Mouse (Mus musculus) heart, adult 11 months (tissue): ENCODE measurements around the gene Rps16.
"Not testable (repeated sequence)": the region's sequence is repeated elsewhere in the genome, so short reads cannot be mapped to it uniquely, and the experiment has no call there.

Experiments
- DNase-seq: peaks from one replicate; pipeline ENCODE4 v3.0.0; 2022

The Rps16 gene

GRCm38 (mm10) chr7:28374647-28375046 is 24.2 kb downstream of the Rps16 start:
- DNase-seq: peak; percentile 90

- peak; percentile 100 for DNase-seq
These were observed 24.9 kb downstream of the Rps16 start for GRCm38 (mm10) chr7:28375176-28375921.

GRCm38 (mm10) chr7:28376011-28376771 is 25.7 kb downstream of the Rps16 start:
- peak; percentile 100 for DNase-seq

GRCm38 (mm10) chr7:28377190-28378065 is 27.0 kb downstream of the Rps16 start:
- peak; percentile 97 for DNase-seq

- DNase-seq: peak; percentile 98
These were observed 27.7 kb downstream of the Rps16 start for GRCm38 (mm10) chr7:28378066-28378690.

GRCm38 (mm10) chr7:28378769-28379651 is 28.6 kb downstream of the Rps16 start:
- peak; percentile 100 for DNase-seq

- DNase-seq: no peak
These were observed 30.0 kb downstream of the Rps16 start, which contains the start of gene Zfp36 for GRCm38 (mm10) chr7:28380237-28381016. TSS of gene Zfp36 (minus strand) at chr7:28380253.

- DNase-seq: peak; percentile 99
These were observed 30.8 kb downstream of the Rps16 start for GRCm38 (mm10) chr7:28381017-28381790.

- peak; percentile 100 for DNase-seq
These were observed 31.5 kb downstream of the Rps16 start for GRCm38 (mm10) chr7:28381938-28382337.

- DNase-seq: no peak
These were observed 32.0 kb downstream of the Rps16 start for GRCm38 (mm10) chr7:28382347-28382951.

- peak; percentile 98 for DNase-seq
These were observed 32.5 kb downstream of the Rps16 start for GRCm38 (mm10) chr7:28382981-28383396.

GRCm38 (mm10) chr7:28383606-28384005 is 33.2 kb downstream of the Rps16 start:
- no peak for DNase-seq

- no peak for DNase-seq
These were observed 33.7 kb downstream of the Rps16 start for GRCm38 (mm10) chr7:28384162-28384561.

- no peak for DNase-seq
These were observed 34.7 kb downstream of the Rps16 start for GRCm38 (mm10) chr7:28385196-28385595.

GRCm38 (mm10) chr7:28386007-28386406 is 35.6 kb downstream of the Rps16 start:
- DNase-seq: peak; percentile 99

- peak; percentile 98 for DNase-seq
These were observed 36.0 kb downstream of the Rps16 start for GRCm38 (mm10) chr7:28386462-28386861.

GRCm38 (mm10) chr7:28386877-28387276 is 36.4 kb downstream of the Rps16 start:
- DNase-seq: peak; percentile 94

- DNase-seq: not testable (repeated sequence)
These were observed 36.9 kb downstream of the Rps16 start for GRCm38 (mm10) chr7:28387384-28387783.

- DNase-seq: no peak
These were observed 39.9 kb downstream of the Rps16 start for GRCm38 (mm10) chr7:28390331-28390730.
